Mouse (Mus musculus): Measurements from ENCODE around the gene Bhlha9.

- no peak for TF ChIP-seq CTCF (IDR thresholded peaks at IDR 0.05 in 2 of 3, conservative IDR thresholded peaks at IDR 0.05 in 1 of 3; ENCODE audit: control insufficient read depth in 1 of 3, insufficient read depth in 1 of 3, low read depth in 2 of 3, low read length in 3 of 3, poor library complexity in 1 of 3, severe bottlenecking in 1 of 3)
- no peak for TF ChIP-seq POLR2A (IDR thresholded peaks at IDR 0.05; ENCODE audit: control insufficient read depth in 1 of 2, insufficient read depth in 1 of 2, low read depth in 1 of 2, low read length in 2 of 2, poor library complexity in 1 of 2)
- no peak for TF ChIP-seq ZMIZ1 (IDR thresholded peaks at IDR 0.05; ENCODE audit: low read depth, low read length)
- no peak for TF ChIP-seq ELF1 (IDR thresholded peaks at IDR 0.05; ENCODE audit: low read depth, low read length)
- TF ChIP-seq MAFK (IDR thresholded peaks at IDR 0.05; ENCODE audit: borderline replicate concordance, low read depth, low read length) = no peak
- no peak for TF ChIP-seq RAD21 (IDR thresholded peaks at IDR 0.05; ENCODE audit: low read depth, low read length)
- no peak for TF ChIP-seq E2F4 (IDR thresholded peaks at IDR 0.05; ENCODE audit: borderline replicate concordance, low read depth, low read length)
- no peak for TF ChIP-seq MAX (IDR thresholded peaks at IDR 0.05; ENCODE audit: low read length)
- TF ChIP-seq BHLHE40 (IDR thresholded peaks at IDR 0.05; ENCODE audit: borderline replicate concordance, low read depth, low read length) = no peak
- TF ChIP-seq SMC3 (IDR thresholded peaks at IDR 0.05; ENCODE audit: low read depth, low read length) = no peak
Observed at GRCm38 (mm10) chr11:76644257-76644656, 28.0 kb upstream of the Bhlha9 start.

Measured in MEL (cell line).